In the genomic region with DNA sequence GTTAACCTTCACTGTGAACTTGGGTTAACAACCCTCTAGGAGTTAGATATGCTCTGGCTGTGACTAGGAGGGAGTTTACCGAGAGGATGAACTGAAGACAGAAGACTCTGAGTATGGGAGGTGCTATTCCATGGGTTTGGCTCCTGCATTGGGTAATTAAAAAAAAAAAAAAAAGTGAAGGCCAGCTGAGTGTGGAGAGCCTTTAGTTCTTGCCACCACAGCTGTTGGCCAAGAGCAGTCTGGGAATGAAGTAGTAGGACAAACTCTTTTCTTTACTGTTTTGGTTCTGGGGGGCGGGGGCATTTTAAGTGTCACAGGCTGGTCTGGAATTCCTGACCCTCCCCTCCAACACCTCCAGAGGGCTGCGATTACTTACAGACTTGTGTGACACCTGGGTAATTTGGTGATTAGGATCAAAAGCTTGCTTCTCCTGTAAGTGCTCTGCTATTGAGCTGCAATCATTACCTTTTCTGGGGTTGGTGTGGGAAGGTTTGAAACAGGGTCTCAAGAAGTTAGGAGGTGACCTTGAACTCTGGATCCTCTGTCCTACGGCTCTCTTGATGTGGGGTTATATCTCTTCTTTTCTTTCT, we compare ENCODE assay signal across 9 mouse cellular contexts. TPM values are rescaled to one million over a fixed set of nuclear protein-coding genes. Genes with fewer than 3 reads are reported as not detected.
DNase-seq lines count a peak whose midpoint lies in the region; ATAC-seq and TF ChIP-seq lines count a peak whose summit lies in the region.
"Had no signal": no experiment of that assay in that cellular context is flagged by ENCODE, and none has a peak within 500 bp of the region (broad histone marks: within the 10 kb centered on the region; RNA-seq: fewer than 3 reads in every experiment).

No protein-coding gene starts in this region.

- WGBS in heart, embryonic 12.5 days = 41% methylated on average over 4 of the region's 4 CpGs
- 30% methylated on average over 4 of the region's 4 CpGs for WGBS in liver, embryonic 16.5 days (ENCODE audit: insufficient replicate concordance)

- H3K9ac ChIP-seq in heart, embryonic 12.5 days = no peak overlapping the region
- peak overlapping the region; percentile 54 for H3K9ac ChIP-seq in liver, embryonic 16.5 days (ENCODE audit: low read depth, low read length)

- peak overlapping the region; percentile 69; the same call in 1 of the 2 replicates for H3K4me3 ChIP-seq in heart, embryonic 12.5 days
- peak overlapping the region; percentile 97; the same call in 1 of the 2 replicates for H3K4me3 ChIP-seq in G1E (ENCODE audit: low read depth, low read length)
- peak overlapping the region; percentile 91 for H3K4me3 ChIP-seq in liver, embryonic 16.5 days (ENCODE audit: low read depth, low read length)

- peaks cover 61% of the 10 kb centered on the region for H3K4me1 ChIP-seq in heart, embryonic 12.5 days (replicated peaks)
- H3K4me1 ChIP-seq in G1E (ENCODE audit: insufficient read depth, low read depth, low read length) = peaks cover 76% of the 10 kb centered on the region
- peaks cover 64% of the 10 kb centered on the region for H3K4me1 ChIP-seq in liver, embryonic 16.5 days (ENCODE audit: control insufficient read depth, low read depth, low read length)

- H3K27me3 ChIP-seq in heart, embryonic 12.5 days (replicated peaks) = no peaks in the 10 kb centered on the region
- H3K27me3 ChIP-seq in G1E (ENCODE audit: insufficient read depth, low read length) = no peaks in the 10 kb centered on the region
- no peaks in the 10 kb centered on the region for H3K27me3 ChIP-seq in liver, embryonic 16.5 days (ENCODE audit: control insufficient read depth, insufficient read depth, low read depth, low read length)
- H3K27me3 ChIP-seq: Patski had no signal

- H3K4me2 ChIP-seq in heart, embryonic 12.5 days = peak overlapping the region; percentile 97
- peak overlapping the region; percentile 79 for H3K4me2 ChIP-seq in liver, embryonic 16.5 days (ENCODE audit: low read depth, low read length)

- H3K9me3 ChIP-seq in heart, embryonic 12.5 days (replicated peaks) = no peaks in the 10 kb centered on the region
- no peaks in the 10 kb centered on the region for H3K9me3 ChIP-seq in G1E (replicated peaks)
- no peaks in the 10 kb centered on the region for H3K9me3 ChIP-seq in liver, embryonic 16.5 days (replicated peaks; ENCODE audit: control insufficient read depth, low read length)

- H3K27ac ChIP-seq in heart, embryonic 12.5 days (ENCODE audit: poor library complexity, severe bottlenecking) = peak overlapping the region; percentile 92
- H3K27ac ChIP-seq in liver, embryonic 16.5 days (ENCODE audit: low read length) = peak overlapping the region; percentile 98

- H3K36me3 ChIP-seq in heart, embryonic 12.5 days = peaks cover 26% of the 10 kb centered on the region
- peaks cover 48% of the 10 kb centered on the region for H3K36me3 ChIP-seq in G1E (replicated peaks)
- peaks cover 15% of the 10 kb centered on the region for H3K36me3 ChIP-seq in liver, embryonic 16.5 days (ENCODE audit: control insufficient read depth, insufficient read depth)

- TF ChIP-seq CTCF in G1E (IDR thresholded peaks at IDR 0.05; ENCODE audit: low read depth, low read length) = no peak

- ATAC-seq in heart, embryonic 12.5 days (ENCODE audit: insufficient number of reproducible peaks, low FRiP score) = no peak
- no peak for ATAC-seq in G1E (ENCODE audit: extremely low read depth, insufficient number of reproducible peaks, low FRiP score, poor library complexity, severe bottlenecking)
- ATAC-seq in liver, embryonic 16.5 days (ENCODE audit: low read depth) = no peak
- ATAC-seq in activated CD4-positive, CD25-positive, alpha-beta regulatory T cell, adult 4 months = no peak
- no peak for ATAC-seq in CD4-positive, CD25-positive, alpha-beta regulatory T cell, adult 4 months

- no peak for DNase-seq in heart, postnatal 4 days
- DNase-seq in G1E (ENCODE audit: low spot score) = no peak
- peak; percentile 13 for DNase-seq in forelimb bud, embryonic 11.5 days (ENCODE audit: low read depth, low spot score)
- DNase-seq in urinary bladder, adult 2 months (ENCODE audit: low spot score) = no peak

RNA-seq across cellular contexts. Expression of a gene that starts 1.0 kb away (rescaled TPM):
- 0.87 and 1.1 TPM in 2 replicates for polyA plus RNA-seq in heart, embryonic 12.5 days (2016; fragmentation: Nextera tagmentation; extraction: Ambion mirVana)
- total RNA-seq in heart, postnatal 4 days (2021) = 10 to 100 TPM; 76.2 to 80.7 TPM
- total RNA-seq in G1E (2014; fragmentation: Nextera tagmentation) = 20.9 and 26.3 TPM in 2 replicates
- 72.0 and 81.3 TPM in 2 replicates for total RNA-seq in G1E (2017)
- 33.1 and 34.5 TPM in 2 replicates for polyA plus RNA-seq in G1E (2012)
- polyA plus RNA-seq in liver, embryonic 16.5 days (2015; fragmentation: Nextera tagmentation; extraction: Ambion mirVana) = 0.40 and 0.47 TPM in 2 replicates
- polyA plus RNA-seq in activated CD4-positive, CD25-positive, alpha-beta regulatory T cell, adult 4 months (2017; shearing (Covaris generic)) = 1 to 10 TPM; 1.0 to 5.0 TPM
- polyA plus RNA-seq in CD4-positive, CD25-positive, alpha-beta regulatory T cell, adult 4 months (2017; shearing (Covaris generic)) = 1 to 10 TPM; 3.6 to 10.0 TPM
- polyA plus RNA-seq in urinary bladder, adult 2 months (2012; rRNA removed) = 29.3 and 31.7 TPM in 2 replicates

RNA-seq across cellular contexts. Expression of a gene that starts 23.8 kb away (rescaled TPM):
- 0.46 TPM in 1 of 2 replicates, not detected in the other for polyA plus RNA-seq in heart, embryonic 12.5 days (2016; fragmentation: Nextera tagmentation; extraction: Ambion mirVana)
- not detected for total RNA-seq in heart, postnatal 4 days (2021)
- total RNA-seq in G1E (2014; fragmentation: Nextera tagmentation) (not detected in 2 replicates), G1E (2017) (0.76 TPM in 1 of 2 replicates, not detected in the other)
- polyA plus RNA-seq in G1E (2012) = not detected in 2 replicates
- polyA plus RNA-seq in liver, embryonic 16.5 days (2015; fragmentation: Nextera tagmentation; extraction: Ambion mirVana) = 0.11 and 1.9 TPM in 2 replicates
- polyA plus RNA-seq in activated CD4-positive, CD25-positive, alpha-beta regulatory T cell, adult 4 months (2017; shearing (Covaris generic)) = not detected
- not detected for polyA plus RNA-seq in CD4-positive, CD25-positive, alpha-beta regulatory T cell, adult 4 months (2017; shearing (Covaris generic))
- 0.15 and 0.23 TPM in 2 replicates for polyA plus RNA-seq in urinary bladder, adult 2 months (2012; rRNA removed)

RNA-seq across cellular contexts. Expression of a gene that starts 44.7 kb away (rescaled TPM):
- polyA plus RNA-seq in heart, embryonic 12.5 days (2016; fragmentation: Nextera tagmentation; extraction: Ambion mirVana) = 208 and 211 TPM in 2 replicates
- total RNA-seq in heart, postnatal 4 days (2021) = 100 to 1,000 TPM; 123 to 125 TPM
- total RNA-seq in G1E (2014; fragmentation: Nextera tagmentation) (71.9 and 73.3 TPM in 2 replicates), G1E (2017) (172 and 185 TPM in 2 replicates)
- 17.7 and 30.9 TPM in 2 replicates for polyA plus RNA-seq in G1E (2012)
- polyA plus RNA-seq in liver, embryonic 16.5 days (2015; fragmentation: Nextera tagmentation; extraction: Ambion mirVana) = 103 and 111 TPM in 2 replicates
- polyA plus RNA-seq in activated CD4-positive, CD25-positive, alpha-beta regulatory T cell, adult 4 months (2017; shearing (Covaris generic)) = 100 to 1,000 TPM; 139 to 168 TPM
- 100 to 1,000 TPM; 143 to 177 TPM for polyA plus RNA-seq in CD4-positive, CD25-positive, alpha-beta regulatory T cell, adult 4 months (2017; shearing (Covaris generic))
- 142 and 199 TPM in 2 replicates for polyA plus RNA-seq in urinary bladder, adult 2 months (2012; rRNA removed)

RNA-seq across cellular contexts. Expression of a gene that starts 57.6 kb away (rescaled TPM):
- 7.0 and 7.9 TPM in 2 replicates for polyA plus RNA-seq in heart, embryonic 12.5 days (2016; fragmentation: Nextera tagmentation; extraction: Ambion mirVana)
- total RNA-seq in heart, postnatal 4 days (2021) = 10 to 100 TPM in 1 of 2 experiments, 1 to 10 TPM in 1; 8.9 to 11.1 TPM
- total RNA-seq in G1E (2014; fragmentation: Nextera tagmentation) = 7.4 and 21.2 TPM in 2 replicates
- total RNA-seq in G1E (2017) = 10.9 and 11.7 TPM in 2 replicates
- 10.2 and 13.7 TPM in 2 replicates for polyA plus RNA-seq in G1E (2012)
- 12.4 and 13.2 TPM in 2 replicates for polyA plus RNA-seq in liver, embryonic 16.5 days (2015; fragmentation: Nextera tagmentation; extraction: Ambion mirVana)
- 10 to 100 TPM; 21.9 to 29.8 TPM for polyA plus RNA-seq in activated CD4-positive, CD25-positive, alpha-beta regulatory T cell, adult 4 months (2017; shearing (Covaris generic))
- 10 to 100 TPM; 27.3 to 40.1 TPM for polyA plus RNA-seq in CD4-positive, CD25-positive, alpha-beta regulatory T cell, adult 4 months (2017; shearing (Covaris generic))
- polyA plus RNA-seq in urinary bladder, adult 2 months (2012; rRNA removed) = 69.3 and 91.4 TPM in 2 replicates
